Mouse (Mus musculus): ENCODE measurements at regions not wholly inside any gene's neighbourhood (a gene's known extent, or its start where the extent isn't known, plus 50 kb on each side); places are given as distances from the start of the nearest gene placed in this dataset.

DNA sequence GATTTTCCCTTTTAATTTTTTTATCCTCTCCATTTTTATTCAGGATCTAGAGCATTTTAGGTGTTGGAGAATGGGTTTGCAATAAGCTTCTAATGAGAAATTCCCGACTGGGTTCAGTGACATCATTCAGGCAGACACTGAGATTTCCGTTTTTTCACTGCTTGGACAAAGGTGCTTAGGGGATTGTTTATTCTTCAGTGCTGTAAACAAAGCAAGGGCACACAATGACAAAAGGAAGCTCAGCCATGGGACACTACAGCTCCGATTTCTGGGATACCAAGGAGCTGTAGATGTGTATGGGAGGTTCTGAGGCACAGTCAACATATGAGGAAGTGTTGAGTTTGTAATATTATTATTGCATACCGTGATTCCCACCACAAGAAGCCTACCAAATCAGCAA lies 304.1 kb upstream of the Adgrl2 start:
- peaks cover 3 to 16% of the 10 kb centered on the region in 2 experiments; a peak in 2 of 4 replicates for H3K4me1 ChIP-seq (ENCODE audit: control insufficient read depth in 1 of 2, insufficient read depth in 2 of 2)
- H3K27me3 ChIP-seq (replicated peaks): no peaks in the 10 kb centered on the region
- no peak overlapping the region for H3K4me3 ChIP-seq (replicated peaks in 1 of 3; ENCODE audit: low read depth in 2 of 3, low read length in 2 of 3, poor library complexity in 1 of 3)
- H3K27ac ChIP-seq (ENCODE audit: insufficient read depth, low read depth): no peak overlapping the region
- no peak overlapping the region for H3K9ac ChIP-seq (ENCODE audit: insufficient read depth, low read depth)
- dilution Hi-C loops (cut with MboI; ENCODE audit: extremely low pct_ligation_motif_present, extremely low pct_unique_long_range_greater_than_20kb, low sequenced_read_pairs): no loop called here
- in situ Hi-C loops (cut with MboI; ENCODE audit: low pct_ligation_motif_present, low pct_unique_long_range_greater_than_20kb, low sequenced_read_pairs): no loop called here
- H3K36me3 ChIP-seq (replicated peaks in 1 of 2; ENCODE audit: control insufficient read depth in 1 of 2, insufficient read depth in 1 of 2, low read length in 1 of 2): no peaks in the 10 kb centered on the region
- no peaks in the 10 kb centered on the region for H3K9me3 ChIP-seq (replicated peaks; ENCODE audit: low read length)
- TF ChIP-seq MEF2A (IDR thresholded peaks at IDR 0.05; ENCODE audit: borderline replicate concordance, low read depth, low read length) (no peak), SIN3A (IDR thresholded peaks at IDR 0.05; ENCODE audit: low read length) (no peak), BHLHE40 (IDR thresholded peaks at IDR 0.05; ENCODE audit: low read depth, low read length) (no peak), E2F4 (IDR thresholded peaks at IDR 0.05; ENCODE audit: insufficient replicate concordance, low read depth, low read length) (no peak), ZMIZ1 (IDR thresholded peaks at IDR 0.05; ENCODE audit: low read depth, low read length) (no peak)
- no peaks in the 10 kb centered on the region for H3K79me2 ChIP-seq (replicated peaks; ENCODE audit: control insufficient read depth, extremely low read depth, insufficient read depth, poor library complexity, severe bottlenecking)
- no peak overlapping the region for H3K4me2 ChIP-seq (ENCODE audit: insufficient read depth, low read depth, poor library complexity, severe bottlenecking)
- no peak for DNase-seq (ENCODE audit: extremely low read depth)

DNA sequence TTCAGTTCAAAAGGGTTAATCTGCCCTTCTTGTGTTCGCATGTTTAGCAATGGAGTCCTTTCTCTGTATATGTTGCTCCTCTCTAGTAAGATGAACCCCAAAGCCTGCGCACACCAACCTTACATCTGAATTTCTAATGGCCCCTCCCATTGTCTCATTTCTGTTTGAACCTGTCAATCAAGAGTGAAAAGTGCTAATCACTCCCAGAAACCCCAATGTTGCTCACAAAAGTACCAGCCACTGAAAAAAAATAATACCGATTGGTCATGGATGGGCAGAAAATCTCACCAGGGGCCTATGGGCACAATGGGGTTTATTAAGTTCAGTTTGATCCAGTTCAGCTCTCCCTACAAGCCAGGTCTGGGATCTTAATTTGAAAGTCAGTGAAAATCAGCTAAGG lies 302.1 kb upstream of the Adgrl2 start:
- Histone ChIP-seq H3K36me3 (replicated peaks in 1 of 2; ENCODE audit: control insufficient read depth in 1 of 2, insufficient read depth in 1 of 2, low read length in 1 of 2) (no peaks in the 10 kb centered on the region), H3K79me2 (replicated peaks; ENCODE audit: control insufficient read depth, extremely low read depth, insufficient read depth, poor library complexity, severe bottlenecking) (no peaks in the 10 kb centered on the region), H3K4me1 (ENCODE audit: control insufficient read depth in 1 of 2, insufficient read depth in 2 of 2) (peaks cover 0 to 16% of the 10 kb centered on the region in 2 experiments; a peak in 2 of 4 replicates), H3K27me3 (replicated peaks) (no peaks in the 10 kb centered on the region), H3K9ac (ENCODE audit: insufficient read depth, low read depth) (no peak overlapping the region), H3K9me3 (replicated peaks; ENCODE audit: low read length) (no peaks in the 10 kb centered on the region), H3K27ac (ENCODE audit: insufficient read depth, low read depth) (no peak overlapping the region), H3K4me3 (replicated peaks in 1 of 3; ENCODE audit: low read depth in 2 of 3, low read length in 2 of 3, poor library complexity in 1 of 3) (no peak overlapping the region), H3K4me2 (ENCODE audit: insufficient read depth, low read depth, poor library complexity, severe bottlenecking) (no peak overlapping the region)
- no peak for TF ChIP-seq MAZ (IDR thresholded peaks at IDR 0.05; ENCODE audit: low read depth, low read length)
- TF ChIP-seq JUN (IDR thresholded peaks at IDR 0.05; ENCODE audit: insufficient read depth, low read depth, low read length): no peak
- no peak for TF ChIP-seq JUND (conservative IDR thresholded peaks at IDR 0.05; ENCODE audit: low read depth, low read length)
- in situ Hi-C loops (cut with MboI; ENCODE audit: low pct_ligation_motif_present, low pct_unique_long_range_greater_than_20kb, low sequenced_read_pairs) (no loop called here), dilution Hi-C loops (cut with MboI; ENCODE audit: extremely low pct_ligation_motif_present, extremely low pct_unique_long_range_greater_than_20kb, low sequenced_read_pairs) (no loop called here)
- DNase-seq (ENCODE audit: extremely low read depth): no peak

- H3K27me3 ChIP-seq (replicated peaks): no peaks in the 10 kb centered on the region
- H3K27ac ChIP-seq (ENCODE audit: insufficient read depth, low read depth): no peak overlapping the region
- H3K36me3 ChIP-seq (replicated peaks in 1 of 2; ENCODE audit: control insufficient read depth in 1 of 2, insufficient read depth in 1 of 2, low read length in 1 of 2): no peaks in the 10 kb centered on the region
- no peaks in the 10 kb centered on the region for H3K79me2 ChIP-seq (replicated peaks; ENCODE audit: control insufficient read depth, extremely low read depth, insufficient read depth, poor library complexity, severe bottlenecking)
- in situ Hi-C loops (cut with MboI; ENCODE audit: low pct_ligation_motif_present, low pct_unique_long_range_greater_than_20kb, low sequenced_read_pairs): no loop called here
- peaks cover 0 to 19% of the 10 kb centered on the region in 2 experiments; a peak in 2 of 4 replicates for H3K4me1 ChIP-seq (ENCODE audit: control insufficient read depth in 1 of 2, insufficient read depth in 2 of 2)
- dilution Hi-C loops (cut with MboI; ENCODE audit: extremely low pct_ligation_motif_present, extremely low pct_unique_long_range_greater_than_20kb, low sequenced_read_pairs): no loop called here
- no peaks in the 10 kb centered on the region for H3K9me3 ChIP-seq (replicated peaks; ENCODE audit: low read length)
- H3K4me2 ChIP-seq (ENCODE audit: insufficient read depth, low read depth, poor library complexity, severe bottlenecking): no peak overlapping the region
- TF ChIP-seq USF1 (IDR thresholded peaks at IDR 0.05; ENCODE audit: low read depth, low read length) (no peak), BHLHE40 (IDR thresholded peaks at IDR 0.05; ENCODE audit: low read depth, low read length) (no peak), ELF1 (IDR thresholded peaks at IDR 0.05; ENCODE audit: low read depth, low read length) (no peak), ZKSCAN1 (IDR thresholded peaks at IDR 0.05; ENCODE audit: borderline replicate concordance, low read depth, low read length) (no peak), ZNF384 (IDR thresholded peaks at IDR 0.05; ENCODE audit: low read depth, low read length) (no peak), ETS1 (conservative IDR thresholded peaks at IDR 0.05; ENCODE audit: low read depth, low read length) (no peak), NRF1 (IDR thresholded peaks at IDR 0.05; ENCODE audit: low read depth, low read length) (no peak), PAX5 (IDR thresholded peaks at IDR 0.05; ENCODE audit: low read length) (no peak), ZMIZ1 (IDR thresholded peaks at IDR 0.05; ENCODE audit: low read depth, low read length) (no peak), NELFE (IDR thresholded peaks at IDR 0.05; ENCODE audit: low read depth, low read length) (no peak), MAX (IDR thresholded peaks at IDR 0.05; ENCODE audit: low read length) (no peak), MXI1 (IDR thresholded peaks at IDR 0.05; ENCODE audit: low read depth, low read length) (no peak)
- H3K9ac ChIP-seq (ENCODE audit: insufficient read depth, low read depth): no peak overlapping the region
- no peak overlapping the region for H3K4me3 ChIP-seq (replicated peaks in 1 of 3; ENCODE audit: low read depth in 2 of 3, low read length in 2 of 3, poor library complexity in 1 of 3)
- DNase-seq (ENCODE audit: extremely low read depth): no peak
Observed at GRCm38 (mm10) chr3:149291473-149291872, 301.1 kb upstream of the Adgrl2 start.
